Mouse (Mus musculus): ENCODE measurements around the gene Synpo2. TPM values are rescaled to one million over a fixed set of nuclear protein-coding genes. Genes with fewer than 3 reads are reported as not detected.

Gene Synpo2
- polyA plus RNA-seq, 1 experiment from 2014 or later = 1.3 TPM

DNA sequence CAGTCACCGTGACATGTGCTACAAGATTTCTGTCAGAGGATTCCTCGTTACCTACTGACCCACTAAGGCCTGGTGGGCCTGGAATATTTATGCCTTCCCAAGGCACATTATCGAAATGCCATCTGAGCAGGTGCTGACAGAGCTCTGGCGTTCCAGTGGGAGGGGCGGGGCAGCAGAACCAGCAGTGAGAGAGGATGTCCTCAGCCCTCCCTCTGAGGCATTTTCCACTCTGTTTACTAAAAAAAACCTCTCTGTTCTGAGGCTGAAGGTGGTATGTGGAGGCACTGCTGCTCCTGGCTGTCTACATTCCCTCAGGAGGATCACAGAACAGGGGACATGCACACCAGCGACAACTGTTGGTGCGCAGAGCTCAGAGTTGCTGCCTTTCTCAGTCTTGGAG lies 1.1 kb upstream of the Synpo2 start:
- Histone ChIP-seq H3K4me1 (peaks cover 22% of the 10 kb centered on the region), H3K9me3 (no peaks in the 10 kb centered on the region), H3K4me3 (no peak overlapping the region), H3K27me3 (ENCODE audit: poor library complexity, severe bottlenecking) (peaks cover 34% of the 10 kb centered on the region), H3K36me3 (replicated peaks) (no peaks in the 10 kb centered on the region), H3K27ac (no peak overlapping the region)
- 28% methylated on average over 7 of the region's 7 CpGs for WGBS
- DNase-seq (ENCODE audit: extremely low spot score, low spot score) = no peak

DNA sequence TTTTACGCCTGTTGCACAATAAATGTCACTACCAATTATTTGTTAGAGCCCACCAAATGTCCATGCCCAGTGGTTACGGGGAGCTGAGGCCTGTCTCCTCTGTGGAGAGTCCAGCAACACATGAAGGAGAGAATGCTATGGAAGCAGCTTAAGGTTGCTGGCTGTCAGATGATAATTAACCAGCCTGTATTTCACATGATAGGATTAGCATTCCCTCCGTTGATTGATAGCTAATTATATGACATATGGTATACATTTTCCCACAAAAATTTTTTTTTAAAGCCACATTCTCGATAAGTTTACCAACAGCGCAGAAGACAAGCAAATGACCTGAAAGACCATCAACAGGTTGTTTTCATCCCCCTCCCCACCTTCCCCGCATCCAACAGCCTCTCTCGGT lies 454 bp downstream of the Synpo2 start:
- Histone ChIP-seq H3K36me3 (replicated peaks) (no peaks in the 10 kb centered on the region), H3K27me3 (ENCODE audit: poor library complexity, severe bottlenecking) (peaks cover 34% of the 10 kb centered on the region), H3K9me3 (no peaks in the 10 kb centered on the region), H3K27ac (peak overlapping the region; percentile 72), H3K4me3 (peak overlapping the region; percentile 61), H3K4me1 (peaks cover 22% of the 10 kb centered on the region)
- WGBS = 17% methylated on average over 7 of the region's 7 CpGs
- no peak for DNase-seq (ENCODE audit: extremely low spot score, low spot score)

DNA sequence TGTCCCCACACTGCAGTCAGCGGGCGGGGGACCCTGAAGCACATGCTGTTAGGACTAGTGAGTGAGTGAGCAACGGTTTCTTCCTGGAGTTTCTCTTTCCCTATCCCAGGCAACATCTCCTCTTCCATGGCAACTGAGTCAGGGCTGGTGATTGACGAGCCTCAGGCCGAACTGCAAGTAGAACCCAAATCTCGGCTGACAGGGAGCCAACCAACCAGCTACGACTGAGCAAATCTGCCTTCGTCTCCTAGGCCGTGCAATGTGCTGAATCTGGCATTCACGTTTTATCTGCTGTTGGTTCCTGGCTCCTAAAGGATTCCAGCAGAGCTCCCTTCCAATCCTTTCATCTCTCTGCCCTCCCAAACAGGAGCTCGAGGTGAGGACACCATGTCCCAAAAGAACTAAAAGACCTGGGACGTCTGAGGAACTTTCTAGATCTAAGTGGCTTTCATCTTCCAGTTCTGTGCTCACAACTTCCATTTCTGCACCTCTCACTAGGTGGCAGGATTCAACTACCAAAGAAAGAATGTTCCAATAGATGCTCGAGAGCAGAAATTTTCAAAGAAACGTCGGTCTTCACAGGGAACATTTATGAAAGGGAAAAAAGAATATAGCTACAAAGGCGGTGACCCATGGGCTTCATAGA lies 1.6 kb downstream of the Synpo2 start:
- WGBS = 59% methylated on average over 16 of the region's 16 CpGs
- Histone ChIP-seq H3K36me3 (replicated peaks) (no peaks in the 10 kb centered on the region), H3K9me3 (no peaks in the 10 kb centered on the region), H3K27ac (no peak overlapping the region), H3K4me3 (no peak overlapping the region), H3K4me1 (peaks cover 22% of the 10 kb centered on the region), H3K27me3 (ENCODE audit: poor library complexity, severe bottlenecking) (peaks cover 34% of the 10 kb centered on the region)
- DNase-seq (ENCODE audit: extremely low spot score, low spot score) = no peak

DNA sequence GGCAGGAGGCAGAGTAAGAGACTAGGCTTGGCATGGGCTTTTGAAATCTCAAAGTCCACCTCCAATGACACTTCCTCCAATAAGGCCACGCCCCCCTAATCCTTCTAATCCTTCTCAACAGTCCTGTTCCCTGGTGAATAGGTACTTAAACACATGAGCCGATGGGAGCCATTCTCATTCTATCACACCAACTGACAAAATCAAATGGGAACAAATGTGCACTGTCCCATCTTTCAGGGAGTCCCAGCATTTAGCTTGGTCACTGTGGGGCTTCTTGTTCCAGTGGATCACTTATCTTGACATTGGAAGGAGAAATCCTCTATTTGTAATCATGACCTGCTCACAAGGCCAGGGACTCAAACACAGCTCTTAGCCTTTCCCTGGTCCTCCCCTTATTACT lies 4.3 kb downstream of the Synpo2 start:
- H3K27me3 ChIP-seq (ENCODE audit: poor library complexity, severe bottlenecking) = peaks cover 22% of the 10 kb centered on the region
- WGBS = 87% methylated on average over 2 of the region's 2 CpGs
- H3K4me1 ChIP-seq = peaks cover 14% of the 10 kb centered on the region
- no peak overlapping the region for H3K27ac ChIP-seq
- H3K36me3 ChIP-seq (replicated peaks) = no peaks in the 10 kb centered on the region
- H3K9me3 ChIP-seq = no peaks in the 10 kb centered on the region
- DNase-seq (ENCODE audit: extremely low spot score, low spot score) = no peak
- no peak overlapping the region for H3K4me3 ChIP-seq

DNA sequence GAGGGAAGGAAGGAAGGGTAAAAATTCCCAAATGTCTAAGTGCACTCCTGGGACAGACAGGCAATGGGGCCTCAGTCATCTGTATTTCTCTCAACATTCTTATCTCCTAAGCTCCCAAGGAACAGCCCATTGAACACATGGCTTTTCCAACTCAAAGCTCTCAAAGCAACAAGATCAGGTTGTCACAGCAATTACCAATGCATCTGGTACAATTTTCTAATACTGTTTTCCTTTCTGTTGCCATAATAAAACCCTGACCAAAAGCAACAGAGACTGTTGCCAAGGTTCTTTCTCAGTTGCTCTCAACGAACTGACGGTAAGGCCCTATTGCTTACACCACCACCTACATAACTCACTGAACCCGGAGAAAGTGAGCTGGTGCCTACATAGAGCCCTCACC lies 8.7 kb downstream of the Synpo2 start:
- DNase-seq (ENCODE audit: extremely low spot score, low spot score) = no peak
- no peaks in the 10 kb centered on the region for H3K27me3 ChIP-seq (ENCODE audit: poor library complexity, severe bottlenecking)
- H3K27ac ChIP-seq = no peak overlapping the region
- H3K9me3 ChIP-seq = no peaks in the 10 kb centered on the region
- no peaks in the 10 kb centered on the region for H3K4me1 ChIP-seq
- no peak overlapping the region for H3K4me3 ChIP-seq
- H3K36me3 ChIP-seq (replicated peaks) = no peaks in the 10 kb centered on the region
- 94% methylated on average over 3 of the region's 3 CpGs for WGBS

DNA sequence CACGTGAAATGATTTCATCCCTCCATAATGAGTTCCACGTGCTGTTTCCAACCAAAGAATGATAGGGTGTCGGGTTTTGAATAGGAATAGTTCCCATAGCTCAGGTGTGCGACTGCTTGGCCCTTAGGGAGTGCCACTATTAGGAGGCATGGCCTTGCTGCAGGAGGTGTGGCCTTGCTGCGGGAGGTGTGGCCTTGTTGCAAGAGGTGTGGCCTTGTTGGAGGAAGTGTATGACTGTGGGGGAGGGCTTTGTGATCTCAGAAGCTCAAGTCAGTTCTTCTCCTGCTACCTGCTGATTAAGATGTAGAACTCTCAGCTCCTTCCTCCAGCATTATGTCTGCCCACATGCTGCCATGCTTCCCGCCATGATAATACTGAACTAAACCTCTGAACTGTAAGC lies 17.3 kb downstream of the Synpo2 start:
- Histone ChIP-seq H3K27ac (no peak overlapping the region), H3K27me3 (ENCODE audit: poor library complexity, severe bottlenecking) (no peaks in the 10 kb centered on the region), H3K36me3 (replicated peaks) (no peaks in the 10 kb centered on the region), H3K9me3 (no peaks in the 10 kb centered on the region), H3K4me1 (no peaks in the 10 kb centered on the region), H3K4me3 (no peak overlapping the region)
- DNase-seq (ENCODE audit: extremely low spot score, low spot score) = no peak
- WGBS = 65% methylated on average over 6 of the region's 6 CpGs

DNA sequence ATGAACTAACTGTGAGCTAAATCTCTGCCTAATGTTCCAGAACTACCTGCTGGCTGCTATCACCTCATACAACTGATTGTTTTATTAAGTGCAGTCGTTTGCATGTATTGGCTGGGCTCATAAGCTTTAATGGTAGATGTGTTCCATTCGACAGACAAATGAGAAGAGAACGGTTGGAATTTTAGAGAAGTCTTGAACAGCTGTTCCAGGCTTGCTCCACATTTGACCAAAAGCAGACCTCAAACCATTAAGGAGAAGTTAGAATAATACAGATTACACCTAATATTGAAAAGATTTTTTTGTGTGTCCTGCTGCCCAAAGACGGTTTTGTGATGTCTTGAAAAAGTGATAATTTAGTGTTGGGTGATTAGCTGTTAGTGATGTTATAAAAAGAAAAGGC lies 27.1 kb downstream of the Synpo2 start:
- Histone ChIP-seq H3K27ac (no peak overlapping the region), H3K27me3 (ENCODE audit: poor library complexity, severe bottlenecking) (no peaks in the 10 kb centered on the region), H3K9me3 (no peaks in the 10 kb centered on the region), H3K4me1 (peaks cover 7% of the 10 kb centered on the region; the same call in 1 of the 2 replicates), H3K4me3 (no peak overlapping the region), H3K36me3 (replicated peaks) (no peaks in the 10 kb centered on the region)
- no peak for DNase-seq (ENCODE audit: extremely low spot score, low spot score)
- 84% methylated on average over 4 of the region's 4 CpGs for WGBS

DNA sequence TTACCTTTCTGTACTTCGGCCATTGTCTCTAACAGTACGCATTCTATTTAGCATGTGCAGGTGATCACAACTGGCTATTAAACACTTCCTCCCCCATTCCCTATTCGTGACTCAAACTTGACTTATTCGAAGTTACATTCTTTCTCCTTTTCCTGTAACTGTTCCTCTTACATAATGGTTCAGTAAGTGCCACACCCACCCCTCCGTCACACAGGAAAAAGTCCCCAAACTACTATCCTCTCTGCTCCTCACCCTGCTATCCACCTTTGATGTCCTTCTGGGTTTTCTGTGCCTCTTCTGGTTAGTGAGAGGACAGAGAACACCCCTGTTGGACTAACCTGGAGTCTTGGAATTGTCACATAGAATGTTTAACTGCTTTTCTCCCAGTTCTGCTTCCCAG lies 28.6 kb downstream of the Synpo2 start:
- Histone ChIP-seq H3K36me3 (replicated peaks) (no peaks in the 10 kb centered on the region), H3K4me1 (peaks cover 7% of the 10 kb centered on the region; the same call in 1 of the 2 replicates), H3K27ac (no peak overlapping the region), H3K9me3 (no peaks in the 10 kb centered on the region), H3K27me3 (ENCODE audit: poor library complexity, severe bottlenecking) (no peaks in the 10 kb centered on the region), H3K4me3 (no peak overlapping the region)
- no peak for DNase-seq (ENCODE audit: extremely low spot score, low spot score)
- 84% methylated on average over 5 of the region's 5 CpGs for WGBS

DNA sequence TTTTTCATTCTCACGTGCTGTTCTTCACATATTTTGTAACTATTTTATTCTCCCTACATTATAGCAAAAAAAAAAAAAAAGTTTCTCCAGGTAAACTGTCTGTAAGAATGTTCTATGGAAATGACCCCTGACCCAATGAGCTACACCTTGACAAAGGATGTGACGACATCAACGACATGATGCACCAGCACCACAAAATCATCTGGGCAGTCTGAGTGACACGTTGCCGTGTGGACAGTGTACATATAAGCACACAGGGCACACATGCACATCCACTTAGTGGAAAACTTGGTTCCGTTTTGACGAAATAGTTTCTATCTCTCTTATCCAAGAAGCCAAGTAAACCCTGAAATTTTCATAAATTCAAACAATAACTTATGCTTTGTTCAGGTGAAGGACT lies 30.5 kb downstream of the Synpo2 start:
- no peaks in the 10 kb centered on the region for H3K9me3 ChIP-seq
- peaks cover 7% of the 10 kb centered on the region; the same call in 1 of the 2 replicates for H3K4me1 ChIP-seq
- H3K27me3 ChIP-seq (ENCODE audit: poor library complexity, severe bottlenecking) = no peaks in the 10 kb centered on the region
- no peaks in the 10 kb centered on the region for H3K36me3 ChIP-seq (replicated peaks)
- no peak for DNase-seq (ENCODE audit: extremely low spot score, low spot score)
- H3K27ac ChIP-seq = no peak overlapping the region
- no peak overlapping the region for H3K4me3 ChIP-seq
- WGBS = 88% methylated on average over 7 of the region's 7 CpGs

DNA sequence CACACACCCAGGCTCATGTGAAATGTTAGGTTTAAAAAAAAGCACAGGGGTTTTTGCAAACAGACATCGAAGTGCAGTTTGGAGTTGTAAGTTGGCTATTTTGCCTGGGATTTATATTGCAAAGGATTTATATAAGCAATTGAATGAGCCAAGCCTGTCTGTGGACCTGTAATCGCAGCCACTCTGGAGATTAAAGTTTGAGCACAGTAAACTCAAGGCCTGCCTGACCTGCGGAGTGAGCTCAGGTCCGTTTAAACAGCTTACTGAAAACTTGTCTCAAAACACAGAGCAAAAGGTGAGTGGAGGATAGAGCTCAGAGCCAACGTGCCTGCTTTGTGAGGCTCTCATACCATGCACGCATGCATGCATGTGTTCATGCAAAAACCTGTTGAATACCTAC lies 30.9 kb downstream of the Synpo2 start:
- no peaks in the 10 kb centered on the region for H3K27me3 ChIP-seq (ENCODE audit: poor library complexity, severe bottlenecking)
- H3K27ac ChIP-seq = no peak overlapping the region
- 75% methylated on average over 6 of the region's 6 CpGs for WGBS
- H3K4me1 ChIP-seq = peaks cover 7% of the 10 kb centered on the region; the same call in 1 of the 2 replicates
- no peak for DNase-seq (ENCODE audit: extremely low spot score, low spot score)
- no peaks in the 10 kb centered on the region for H3K9me3 ChIP-seq
- H3K4me3 ChIP-seq = no peak overlapping the region
- H3K36me3 ChIP-seq (replicated peaks) = no peaks in the 10 kb centered on the region

DNA sequence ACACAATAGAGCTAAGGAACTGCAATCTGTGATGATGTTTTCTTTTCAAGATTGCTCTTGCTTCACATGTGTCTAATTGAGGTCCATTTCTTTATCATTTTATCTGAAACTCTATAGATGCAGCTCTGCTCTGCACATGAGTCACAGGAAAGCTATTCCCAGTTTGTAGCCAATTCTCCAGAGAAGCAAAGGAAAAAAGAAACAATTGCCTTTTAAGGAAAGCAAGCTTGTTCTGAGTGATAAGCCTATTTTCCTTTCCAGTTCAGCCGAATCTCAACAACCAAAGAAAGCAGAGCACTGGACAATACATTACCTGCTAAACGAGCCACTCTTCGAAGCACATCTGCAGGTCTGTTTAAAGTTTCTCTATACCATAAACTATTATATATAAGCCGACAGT lies 31.3 kb downstream of the Synpo2 start:
- Histone ChIP-seq H3K27me3 (ENCODE audit: poor library complexity, severe bottlenecking) (no peaks in the 10 kb centered on the region), H3K4me1 (peaks cover 7% of the 10 kb centered on the region; the same call in 1 of the 2 replicates), H3K27ac (no peak overlapping the region), H3K9me3 (no peaks in the 10 kb centered on the region), H3K4me3 (no peak overlapping the region), H3K36me3 (replicated peaks) (no peaks in the 10 kb centered on the region)
- WGBS = 58% methylated on average over 4 of the region's 4 CpGs
- DNase-seq (ENCODE audit: extremely low spot score, low spot score) = no peak

DNA sequence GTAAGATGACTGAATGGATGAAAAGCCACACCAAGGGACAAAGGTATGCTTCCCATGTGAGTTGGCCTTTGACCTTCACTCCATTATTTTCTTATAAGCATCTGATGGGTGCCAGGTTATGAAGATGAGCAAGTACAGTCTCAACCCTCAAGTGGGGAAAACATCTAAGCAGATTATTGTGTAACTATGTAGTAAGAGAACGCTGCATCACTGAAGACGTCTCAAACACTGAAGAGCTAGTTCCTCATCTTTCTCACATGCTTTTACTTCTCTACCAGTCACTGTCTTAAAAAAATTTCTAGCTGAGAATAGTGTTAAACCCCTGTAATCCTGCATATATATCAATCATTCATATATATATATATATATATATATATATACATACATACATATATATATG lies 34.2 kb downstream of the Synpo2 start:
- H3K36me3 ChIP-seq (replicated peaks) = no peaks in the 10 kb centered on the region
- no peaks in the 10 kb centered on the region for H3K27me3 ChIP-seq (ENCODE audit: poor library complexity, severe bottlenecking)
- no peak for DNase-seq (ENCODE audit: extremely low spot score, low spot score)
- no peak overlapping the region for H3K4me3 ChIP-seq
- H3K9me3 ChIP-seq = no peaks in the 10 kb centered on the region
- no peak overlapping the region for H3K27ac ChIP-seq
- H3K4me1 ChIP-seq = peaks cover 7% of the 10 kb centered on the region; the same call in 1 of the 2 replicates
- 92% methylated on average over 2 of the region's 2 CpGs for WGBS

DNA sequence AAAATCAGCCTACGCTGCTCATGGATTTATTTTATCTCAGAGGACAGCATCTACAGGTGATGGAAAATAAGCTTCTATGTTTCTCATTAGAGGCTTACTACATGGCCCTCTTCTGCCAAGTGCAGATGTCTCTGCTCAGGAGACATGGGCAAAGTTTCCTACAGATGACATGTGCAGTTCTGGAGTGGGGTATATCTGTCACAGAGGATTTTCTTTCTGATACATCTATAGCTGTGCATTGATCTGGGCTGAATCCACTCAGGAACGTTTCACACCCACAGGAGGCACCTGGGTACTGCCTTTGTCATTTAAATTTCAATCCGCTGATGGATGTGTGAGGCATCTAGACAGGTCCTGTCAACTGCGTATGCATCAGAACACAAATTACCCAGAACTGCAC lies 42.2 kb downstream of the Synpo2 start:
- no peaks in the 10 kb centered on the region for H3K27me3 ChIP-seq (ENCODE audit: poor library complexity, severe bottlenecking)
- H3K27ac ChIP-seq = no peak overlapping the region
- WGBS = 88% methylated on average over 4 of the region's 4 CpGs
- H3K36me3 ChIP-seq (replicated peaks) = no peaks in the 10 kb centered on the region
- H3K4me3 ChIP-seq = no peak overlapping the region
- H3K9me3 ChIP-seq = no peaks in the 10 kb centered on the region
- H3K4me1 ChIP-seq = peaks cover under 1% of the 10 kb centered on the region; the same call in 1 of the 2 replicates
- no peak for DNase-seq (ENCODE audit: extremely low spot score, low spot score)

DNA sequence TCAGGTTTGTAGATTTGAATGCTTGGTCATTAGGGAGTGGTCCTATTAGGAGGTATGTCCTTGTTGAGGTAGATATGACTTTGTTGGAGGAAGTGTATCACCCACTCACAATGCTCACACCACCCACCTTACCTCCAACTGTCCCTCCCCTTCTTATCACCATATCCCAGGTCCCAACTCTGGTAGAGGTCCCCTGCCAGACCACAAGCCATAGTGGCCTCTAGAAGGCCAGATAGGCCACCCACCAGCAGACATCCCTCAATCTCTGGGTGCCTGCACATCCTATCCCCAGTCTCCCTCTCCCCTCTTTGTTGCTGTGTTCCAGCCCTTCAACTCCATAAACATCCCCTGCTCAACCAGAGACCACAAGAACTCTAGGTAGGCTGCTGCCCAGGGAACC lies 44.3 kb downstream of the Synpo2 start:
- no peak for DNase-seq (ENCODE audit: extremely low spot score, low spot score)
- no peak overlapping the region for H3K4me3 ChIP-seq
- H3K36me3 ChIP-seq (replicated peaks) = no peaks in the 10 kb centered on the region
- H3K27me3 ChIP-seq (ENCODE audit: poor library complexity, severe bottlenecking) = no peaks in the 10 kb centered on the region
- H3K27ac ChIP-seq = no peak overlapping the region
- H3K4me1 ChIP-seq = peaks cover 13% of the 10 kb centered on the region
- no peaks in the 10 kb centered on the region for H3K9me3 ChIP-seq

All from forebrain, embryonic 10.5 days (tissue).